Mouse (Mus musculus): Measurements from ENCODE around the gene Ss18l2.

Gene Ss18l2

DNA sequence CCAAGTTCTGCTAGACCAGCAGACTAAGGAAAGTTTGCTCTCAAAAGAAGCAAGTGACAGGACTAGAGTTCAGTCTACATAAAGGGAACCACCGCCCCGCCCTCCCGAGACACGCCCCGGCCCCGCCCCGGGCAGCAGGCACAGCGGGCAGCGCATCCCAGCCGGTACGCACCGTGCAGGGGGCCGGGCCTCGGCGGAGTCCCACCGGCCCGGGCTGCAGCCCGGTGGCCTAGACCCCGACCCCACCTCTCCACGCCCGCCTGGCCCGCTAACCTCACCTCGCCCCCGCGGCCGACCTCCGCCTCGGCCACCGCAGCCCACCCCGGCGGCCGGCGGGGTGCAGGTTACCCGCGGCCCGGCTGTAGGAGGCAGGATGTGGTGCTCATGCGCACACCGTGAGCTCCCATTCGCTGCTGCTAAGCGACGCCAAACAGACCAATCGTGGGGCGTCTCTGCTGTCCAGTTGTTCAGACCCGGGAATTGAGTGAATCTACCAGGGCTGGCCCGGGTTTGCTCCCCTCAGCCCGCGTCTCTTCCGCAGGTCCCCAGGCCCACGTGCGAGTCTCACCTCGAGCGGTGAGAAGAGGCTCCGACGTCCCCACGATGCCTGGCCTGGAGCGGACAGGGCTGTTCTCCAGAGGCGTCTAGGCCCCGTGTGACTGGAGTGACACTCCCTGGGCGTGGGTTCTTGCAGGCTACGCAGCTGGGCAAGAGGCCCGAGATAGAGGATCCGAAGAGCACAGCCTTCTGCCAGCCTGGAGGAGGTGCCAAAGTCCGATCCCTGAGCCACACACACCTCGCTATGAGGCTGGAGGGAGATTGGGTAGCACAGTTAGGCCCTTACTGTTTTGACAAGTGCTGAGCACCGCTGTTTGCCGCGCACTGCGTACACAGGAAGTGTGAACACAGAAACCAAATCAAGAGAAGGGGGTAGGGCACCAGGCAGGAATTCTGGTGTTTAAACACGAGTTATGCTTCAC, 5.2 kb upstream of the Ss18l2 start, which contains the start of gene Sec22c:
Gene Sec22c (minus strand): TSS at position 845 of the 980 bp plus-strand sequence.
- peak; percentile 90 for DNase-seq

DNA sequence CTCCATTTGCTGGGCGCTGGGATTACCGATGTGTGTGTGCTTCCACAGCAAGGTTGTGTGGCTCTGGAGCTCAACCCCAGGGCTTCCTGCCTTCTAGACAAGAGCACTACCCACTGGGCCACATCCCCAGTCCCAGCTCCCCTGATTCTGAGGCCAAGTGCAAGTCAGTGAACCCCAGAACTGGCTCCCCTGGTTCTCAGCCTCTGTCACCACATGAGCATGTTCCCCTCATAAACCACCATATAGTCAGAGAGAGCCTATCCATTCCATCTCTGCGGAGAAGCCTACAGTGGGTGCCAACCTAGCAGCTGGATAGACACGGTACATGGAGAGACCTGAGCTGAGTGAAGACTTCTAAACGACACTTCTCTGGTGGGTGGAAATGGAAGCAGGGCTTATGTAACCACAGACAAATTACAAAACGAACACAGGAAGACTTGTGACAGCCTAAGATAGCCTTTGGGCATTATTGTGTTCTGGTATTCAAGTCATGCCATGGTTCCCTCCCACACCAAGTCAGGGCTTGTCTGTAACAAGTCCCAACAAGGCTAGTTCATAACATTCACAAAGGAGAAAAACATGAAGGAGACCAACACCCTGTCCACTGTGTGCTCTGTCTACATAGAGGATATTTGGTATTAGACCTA, 4.0 kb upstream of the Ss18l2 start:
- DNase-seq: no peak

DNA sequence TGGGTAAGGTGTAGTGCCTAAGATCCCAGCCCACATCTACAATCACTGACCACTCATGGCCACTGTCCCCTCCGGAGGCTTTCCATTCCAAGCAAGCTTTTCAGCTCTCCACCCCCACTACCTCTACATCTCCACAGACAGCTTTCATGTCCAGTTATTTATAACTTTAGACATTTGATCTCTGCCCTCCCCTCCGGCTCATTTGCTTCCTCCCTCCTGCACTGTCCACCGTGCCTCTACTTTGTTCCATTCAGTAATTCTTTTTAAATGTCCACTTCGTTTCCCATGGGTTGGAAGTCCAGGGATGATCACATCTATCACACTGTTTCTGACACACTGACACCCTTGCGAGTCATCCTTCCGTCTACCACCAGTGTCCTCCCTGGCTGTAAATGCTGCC, 2.3 kb upstream of the Ss18l2 start:
- DNase-seq: no peak

DNA sequence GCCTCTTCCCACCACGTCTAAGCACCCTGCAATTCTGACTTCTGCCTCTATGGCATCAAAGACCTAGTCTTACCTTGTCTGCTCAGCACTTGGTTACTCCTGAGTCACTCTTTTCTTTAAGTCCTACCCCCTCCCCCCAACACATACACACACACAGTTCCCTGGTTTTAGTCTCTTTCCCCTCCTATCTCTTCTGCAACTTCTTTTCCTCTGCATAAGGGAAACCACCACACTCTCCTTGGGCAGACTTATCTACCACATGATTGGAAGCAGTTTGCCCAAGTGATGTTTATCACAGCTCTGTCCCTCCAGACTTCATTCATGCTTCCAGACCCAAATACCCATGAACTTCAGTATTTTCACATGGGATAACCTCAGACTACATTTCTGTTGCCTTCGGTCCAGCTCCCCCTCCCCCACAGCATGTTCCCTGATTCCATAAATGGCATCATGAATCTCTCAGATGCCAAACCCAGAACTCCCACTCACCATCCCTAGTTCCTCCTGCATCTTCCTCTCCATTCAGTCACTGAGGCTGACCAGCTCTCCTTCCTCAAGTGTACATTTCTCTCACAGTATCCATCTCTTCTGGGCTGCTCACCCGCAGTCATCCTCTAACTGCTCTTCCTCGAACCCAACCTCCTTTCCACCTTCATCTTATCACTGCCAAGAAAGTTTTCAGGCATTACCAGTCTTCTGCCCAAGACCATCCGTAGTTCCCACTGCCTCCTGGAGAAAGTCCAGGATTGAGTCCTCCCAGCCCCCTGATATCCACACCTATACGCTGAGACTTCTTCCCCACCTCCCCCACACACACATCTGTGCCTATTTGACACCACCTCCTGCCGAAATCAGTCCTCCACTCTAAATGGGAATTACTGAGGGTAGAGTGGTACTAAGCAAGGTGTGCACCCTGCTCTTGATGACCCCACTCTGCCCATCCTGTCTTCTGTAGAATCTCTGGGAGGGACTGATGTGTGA, 1.3 kb upstream of the Ss18l2 start:
- DNase-seq: no peak

DNA sequence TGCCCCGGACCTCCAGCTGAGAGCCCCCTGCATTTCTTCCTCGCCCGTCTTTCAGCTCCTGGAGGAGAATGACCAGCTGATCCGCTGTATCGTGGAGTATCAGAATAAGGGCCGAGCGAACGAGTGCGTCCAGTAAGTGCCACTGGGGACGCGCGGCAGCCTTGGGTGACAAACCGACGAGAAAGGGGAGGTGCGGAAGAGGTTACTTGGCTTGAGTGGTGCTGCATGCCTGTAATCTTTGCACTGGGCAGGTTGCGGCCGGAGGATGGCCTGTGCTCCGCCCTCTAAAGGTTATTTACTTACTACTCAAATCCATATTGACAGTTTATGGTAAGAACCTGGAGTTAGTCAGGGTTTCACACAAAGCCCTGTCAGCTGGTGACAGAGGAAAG, 451 bp downstream of the Ss18l2 start:
- DNase-seq: peak; percentile 43

DNA sequence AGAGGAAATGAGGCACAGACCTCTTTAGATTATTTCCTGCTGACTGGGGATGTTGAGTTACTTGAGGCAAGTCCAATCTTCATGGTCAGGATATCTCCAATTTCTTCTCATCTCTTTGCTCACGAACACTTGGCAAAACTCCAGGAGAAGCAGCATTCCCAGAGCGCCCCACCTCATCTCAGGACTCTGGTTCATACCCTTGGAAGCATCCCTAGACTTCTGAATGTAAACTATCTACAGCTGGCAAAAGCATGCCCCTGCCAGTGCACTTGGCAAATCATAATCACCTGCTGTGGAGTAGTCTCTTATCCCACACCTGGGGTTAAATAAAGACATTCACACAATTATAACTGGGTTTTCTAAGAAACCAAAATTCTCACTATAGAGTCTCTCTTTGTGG, 6.9 kb downstream of the Ss18l2 start:
- DNase-seq: no peak

GRCm38 (mm10) chr9:121718070-121718705, 8.1 kb downstream of the Ss18l2 start:
- no peak for DNase-seq

DNA sequence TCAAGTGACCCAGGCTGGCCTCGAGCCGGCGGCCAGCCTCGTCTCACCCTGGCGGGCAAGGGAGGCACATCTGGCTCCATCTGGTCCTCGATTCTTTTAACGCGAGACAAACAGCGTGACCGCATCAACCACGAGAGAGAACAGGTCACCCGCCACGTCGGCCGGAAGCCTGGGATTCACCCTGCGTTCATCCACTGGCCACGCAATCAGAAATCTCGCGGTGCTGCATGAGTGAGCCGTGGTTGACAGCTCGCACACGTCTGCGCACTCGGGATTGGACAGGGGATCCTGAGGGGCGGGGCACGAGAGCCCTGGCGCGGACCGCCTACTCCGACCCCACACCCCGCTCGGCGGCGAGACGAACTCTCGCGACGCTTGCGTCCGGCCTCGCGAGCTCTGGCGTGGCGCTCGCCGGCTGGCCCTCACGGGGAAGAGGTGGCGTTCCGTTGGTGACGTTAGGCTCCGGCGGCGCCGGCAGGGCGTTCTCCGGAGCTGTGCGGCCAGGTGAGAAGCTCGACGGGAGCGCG, 8.7 kb downstream of the Ss18l2 start, which contains the start of gene Nktr:
Gene Nktr (plus strand): TSS at position 378 of the 527 bp plus-strand sequence.
- DNase-seq: peak; percentile 98

- peak; percentile 14 for DNase-seq
These were observed 9.5 kb downstream of the Ss18l2 start for GRCm38 (mm10) chr9:121719347-121720331.

GRCm38 (mm10) chr9:121740490-121740889, 30.4 kb downstream of the Ss18l2 start:
- no peak for DNase-seq

DNA sequence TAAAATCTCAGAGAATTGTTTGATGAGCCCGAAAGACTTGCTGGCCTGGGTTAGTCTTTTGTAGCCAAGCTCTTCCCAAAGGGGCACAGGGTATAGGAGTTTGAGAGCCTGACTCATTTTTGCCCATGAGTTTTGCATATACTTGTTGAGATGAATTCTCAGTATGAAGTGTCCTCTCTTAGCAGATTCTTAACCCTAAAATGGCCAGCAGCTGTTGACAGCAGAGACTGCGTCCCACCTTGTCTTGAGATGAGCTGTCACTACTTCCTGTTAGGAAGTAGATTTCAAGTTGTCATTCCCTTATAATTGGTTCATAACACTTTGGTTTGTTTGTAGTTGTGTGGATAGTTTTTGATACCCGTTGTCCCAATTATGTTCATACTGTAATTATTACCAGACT, 31.0 kb downstream of the Ss18l2 start:
- no peak for DNase-seq

- DNase-seq: no peak
These were observed 33.9 kb downstream of the Ss18l2 start for GRCm38 (mm10) chr9:121744051-121744450.

- no peak for DNase-seq
These were observed 42.6 kb downstream of the Ss18l2 start for GRCm38 (mm10) chr9:121752774-121753173.

- no peak for DNase-seq
These were observed 44.5 kb downstream of the Ss18l2 start for GRCm38 (mm10) chr9:121754624-121755023.

DNA sequence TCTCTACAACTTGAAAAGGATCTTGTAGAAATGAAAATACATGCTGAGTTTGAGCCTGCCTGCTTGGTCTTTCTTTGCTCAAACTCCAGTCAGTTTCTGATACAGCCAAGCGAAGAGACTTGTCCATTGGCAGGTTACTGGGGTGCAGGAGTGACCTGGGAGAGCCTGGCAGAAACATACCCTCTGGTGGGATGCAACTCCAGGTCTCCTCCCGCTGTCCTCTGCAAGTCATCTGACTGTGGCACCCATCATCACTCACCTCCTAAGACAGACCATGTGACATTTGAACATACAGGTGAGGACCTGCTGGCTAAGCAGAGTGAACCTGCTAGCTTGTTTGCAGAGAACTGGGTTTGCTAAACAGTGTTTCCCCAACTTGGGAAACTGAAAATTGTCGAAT, 46.7 kb downstream of the Ss18l2 start:
- DNase-seq: no peak

DNA sequence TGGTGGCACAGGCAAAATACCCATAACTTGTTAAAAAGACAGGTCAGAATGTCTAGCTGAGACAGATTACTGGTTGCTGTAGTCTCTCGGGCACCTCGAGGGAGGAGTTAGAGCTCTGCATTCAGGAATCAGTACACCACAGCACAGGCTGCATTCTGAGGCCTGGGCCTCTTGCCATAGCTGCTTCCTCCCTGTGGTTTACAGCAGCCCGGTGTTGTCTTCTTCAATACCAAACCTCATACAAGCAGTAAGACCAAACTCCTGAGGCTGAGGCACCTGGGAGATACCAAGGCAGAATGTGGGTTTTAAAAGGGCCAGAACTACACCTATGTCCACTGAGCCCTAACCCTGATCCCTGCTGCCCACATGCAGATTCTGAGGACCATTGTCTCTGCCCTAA, 47.3 kb downstream of the Ss18l2 start:
- no peak for DNase-seq

- DNase-seq: peak; percentile 14
These were observed 48.0 kb downstream of the Ss18l2 start for GRCm38 (mm10) chr9:121757835-121758814.

GRCm38 (mm10) chr9:121759091-121760081, 49.3 kb downstream of the Ss18l2 start, which contains the start of gene Zfp651:
TSS of gene Zfp651 (plus strand) at chr9:121759330.
- DNase-seq: peak; percentile 60

All from lung, postnatal 14 days (tissue).